Mouse (Mus musculus): ENCODE measurements at regions not wholly inside any gene's neighbourhood (a gene's known extent, or its start where the extent isn't known, plus 50 kb on each side); places are given as distances from the start of the nearest gene placed in this dataset.

- no peak for TF ChIP-seq POLR2A (IDR thresholded peaks at IDR 0.05; ENCODE audit: low read depth, low read length)
- no peak for TF ChIP-seq CTCF (conservative IDR thresholded peaks at IDR 0.05; ENCODE audit: insufficient read depth, insufficient read length, low read depth, low read length)
- Histone ChIP-seq H3K27me3 (replicated peaks; ENCODE audit: control insufficient read depth, insufficient read depth, low read length) (no peaks in the 10 kb centered on the region), H3K36me3 (ENCODE audit: control insufficient read depth, insufficient read depth, low read length) (no peaks in the 10 kb centered on the region), H3K4me1 (ENCODE audit: control insufficient read depth, insufficient read depth, low read length) (no peaks in the 10 kb centered on the region), H3K4me3 (ENCODE audit: insufficient read depth, low read depth, low read length) (no peak overlapping the region), H3K27ac (ENCODE audit: insufficient read depth, low read depth, low read length) (no peak overlapping the region)
- WGBS = 87% methylated on average over 3 of the region's 3 CpGs
- no peak for DNase-seq
Observed at GRCm38 (mm10) chr7:83043746-83044145, 176.6 kb downstream of the Mex3b start.

GRCm38 (mm10) chr7:83045266-83045665, 178.1 kb downstream of the Mex3b start:
- H3K27me3 ChIP-seq (replicated peaks; ENCODE audit: control insufficient read depth, insufficient read depth, low read length) = no peaks in the 10 kb centered on the region
- no peaks in the 10 kb centered on the region for H3K36me3 ChIP-seq (ENCODE audit: control insufficient read depth, insufficient read depth, low read length)
- H3K4me1 ChIP-seq (ENCODE audit: control insufficient read depth, insufficient read depth, low read length) = no peaks in the 10 kb centered on the region
- DNase-seq = no peak
- H3K4me3 ChIP-seq (ENCODE audit: insufficient read depth, low read depth, low read length) = no peak overlapping the region
- H3K27ac ChIP-seq (ENCODE audit: insufficient read depth, low read depth, low read length) = no peak overlapping the region
- no peak for TF ChIP-seq POLR2A (IDR thresholded peaks at IDR 0.05; ENCODE audit: low read depth, low read length)
- TF ChIP-seq CTCF (conservative IDR thresholded peaks at IDR 0.05; ENCODE audit: insufficient read depth, insufficient read length, low read depth, low read length) = no peak
- WGBS = 79% methylated on average over 3 of the region's 3 CpGs

GRCm38 (mm10) chr7:83050011-83050410, 182.9 kb downstream of the Mex3b start:
- Histone ChIP-seq H3K4me3 (ENCODE audit: insufficient read depth, low read depth, low read length) (no peak overlapping the region), H3K4me1 (ENCODE audit: control insufficient read depth, insufficient read depth, low read length) (no peaks in the 10 kb centered on the region), H3K36me3 (ENCODE audit: control insufficient read depth, insufficient read depth, low read length) (no peaks in the 10 kb centered on the region), H3K27ac (ENCODE audit: insufficient read depth, low read depth, low read length) (no peak overlapping the region), H3K27me3 (replicated peaks; ENCODE audit: control insufficient read depth, insufficient read depth, low read length) (no peaks in the 10 kb centered on the region)
- WGBS = 29% methylated on average over 3 of the region's 3 CpGs
- no peak for DNase-seq
- no peak for TF ChIP-seq POLR2A (IDR thresholded peaks at IDR 0.05; ENCODE audit: low read depth, low read length)
- no peak for TF ChIP-seq CTCF (conservative IDR thresholded peaks at IDR 0.05; ENCODE audit: insufficient read depth, insufficient read length, low read depth, low read length)

GRCm38 (mm10) chr7:83050833-83051497, 183.8 kb downstream of the Mex3b start:
- no peak for TF ChIP-seq CTCF (conservative IDR thresholded peaks at IDR 0.05; ENCODE audit: insufficient read depth, insufficient read length, low read depth, low read length)
- no peak for TF ChIP-seq POLR2A (IDR thresholded peaks at IDR 0.05; ENCODE audit: low read depth, low read length)
- Histone ChIP-seq H3K4me1 (ENCODE audit: control insufficient read depth, insufficient read depth, low read length) (no peaks in the 10 kb centered on the region), H3K27ac (ENCODE audit: insufficient read depth, low read depth, low read length) (no peak overlapping the region), H3K27me3 (replicated peaks; ENCODE audit: control insufficient read depth, insufficient read depth, low read length) (no peaks in the 10 kb centered on the region), H3K4me3 (ENCODE audit: insufficient read depth, low read depth, low read length) (no peak overlapping the region), H3K36me3 (ENCODE audit: control insufficient read depth, insufficient read depth, low read length) (no peaks in the 10 kb centered on the region)
- 94% methylated on average over 6 of the region's 6 CpGs for WGBS
- DNase-seq = no peak

DNA sequence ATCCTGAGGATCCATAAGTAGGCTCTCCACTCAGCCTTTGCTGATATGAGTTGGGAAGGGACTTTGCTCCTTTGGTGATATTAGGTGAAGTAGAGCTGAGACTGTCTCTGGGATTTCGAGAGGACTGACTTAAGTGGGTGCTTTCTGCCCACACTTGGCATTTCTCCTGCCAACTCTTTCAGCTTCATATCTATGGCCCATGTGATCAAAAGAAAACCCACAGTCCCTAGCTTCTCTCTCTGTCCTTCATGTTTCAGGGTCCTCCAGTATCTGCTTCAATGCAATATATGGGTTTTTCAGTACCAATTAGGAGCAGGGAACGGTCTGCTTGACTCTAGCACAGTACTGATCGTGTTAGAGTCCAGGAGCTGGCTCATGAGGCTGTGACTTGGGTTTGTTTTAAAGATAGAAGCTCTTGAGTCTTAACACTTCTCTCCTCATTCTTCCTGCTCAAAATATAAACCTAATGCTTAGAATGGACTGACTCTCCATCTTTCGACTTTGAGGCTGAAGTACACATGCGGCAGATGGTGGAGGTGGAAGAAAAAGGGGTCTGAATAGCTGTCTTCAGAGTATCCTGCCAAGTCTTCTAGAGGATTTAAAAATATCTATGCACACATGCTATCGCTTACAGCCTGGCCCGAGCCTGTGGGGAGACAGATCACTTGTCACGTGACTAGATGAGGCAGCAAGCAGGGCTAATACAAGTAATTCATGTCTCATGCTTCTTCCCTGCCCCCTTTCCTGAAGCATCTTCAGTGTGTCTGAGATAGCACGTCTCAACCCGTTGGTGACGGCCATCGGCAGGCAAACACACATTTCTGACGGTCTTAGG, 189.2 kb downstream of the Mex3b start:
- Histone ChIP-seq H3K27ac (ENCODE audit: insufficient read depth, low read depth, low read length) (no peak overlapping the region), H3K36me3 (ENCODE audit: control insufficient read depth, insufficient read depth, low read length) (no peaks in the 10 kb centered on the region), H3K4me1 (ENCODE audit: control insufficient read depth, insufficient read depth, low read length) (no peaks in the 10 kb centered on the region), H3K4me3 (ENCODE audit: insufficient read depth, low read depth, low read length) (no peak overlapping the region), H3K27me3 (replicated peaks; ENCODE audit: control insufficient read depth, insufficient read depth, low read length) (no peaks in the 10 kb centered on the region)
- TF ChIP-seq POLR2A (IDR thresholded peaks at IDR 0.05; ENCODE audit: low read depth, low read length) (no peak), CTCF (conservative IDR thresholded peaks at IDR 0.05; ENCODE audit: insufficient read depth, insufficient read length, low read depth, low read length) (no peak)
- 88% methylated on average over 13 of the region's 13 CpGs for WGBS
- no peak for DNase-seq

GRCm38 (mm10) chr7:83060318-83060717, 193.2 kb downstream of the Mex3b start:
- no peak overlapping the region for H3K27ac ChIP-seq (ENCODE audit: insufficient read depth, low read depth, low read length)
- no peak overlapping the region for H3K4me3 ChIP-seq (ENCODE audit: insufficient read depth, low read depth, low read length)
- no peaks in the 10 kb centered on the region for H3K27me3 ChIP-seq (replicated peaks; ENCODE audit: control insufficient read depth, insufficient read depth, low read length)
- H3K4me1 ChIP-seq (ENCODE audit: control insufficient read depth, insufficient read depth, low read length) = no peaks in the 10 kb centered on the region
- DNase-seq = no peak
- no peak for TF ChIP-seq POLR2A (IDR thresholded peaks at IDR 0.05; ENCODE audit: low read depth, low read length)
- no peak for TF ChIP-seq CTCF (conservative IDR thresholded peaks at IDR 0.05; ENCODE audit: insufficient read depth, insufficient read length, low read depth, low read length)
- WGBS = 47% methylated on average over 3 of the region's 3 CpGs
- H3K36me3 ChIP-seq (ENCODE audit: control insufficient read depth, insufficient read depth, low read length) = no peaks in the 10 kb centered on the region

GRCm38 (mm10) chr7:83060733-83061132, 193.6 kb downstream of the Mex3b start:
- no peak for DNase-seq
- Histone ChIP-seq H3K4me1 (ENCODE audit: control insufficient read depth, insufficient read depth, low read length) (no peaks in the 10 kb centered on the region), H3K4me3 (ENCODE audit: insufficient read depth, low read depth, low read length) (no peak overlapping the region), H3K27ac (ENCODE audit: insufficient read depth, low read depth, low read length) (no peak overlapping the region), H3K36me3 (ENCODE audit: control insufficient read depth, insufficient read depth, low read length) (no peaks in the 10 kb centered on the region), H3K27me3 (replicated peaks; ENCODE audit: control insufficient read depth, insufficient read depth, low read length) (no peaks in the 10 kb centered on the region)
- WGBS = 53% methylated on average over 5 of the region's 5 CpGs
- TF ChIP-seq POLR2A (IDR thresholded peaks at IDR 0.05; ENCODE audit: low read depth, low read length) (no peak), CTCF (conservative IDR thresholded peaks at IDR 0.05; ENCODE audit: insufficient read depth, insufficient read length, low read depth, low read length) (no peak)
